Mouse (Mus musculus) CH12.LX (cell line): ENCODE results near the gene Zfp791. TPM values are rescaled to one million over a fixed set of nuclear protein-coding genes. Genes with fewer than 3 reads are reported as not detected.

Source experiments
- polyA plus RNA-seq: library from polyadenylated mRNA; unstranded; fragments of >175 nt; gene quantifications from 2 replicates; pipeline ENCODE4 v1.2.1, GENCODE M21; 2012; ENCODE audit warnings: low read depth; ENCODE audit not compliant: insufficient read length
- total RNA-seq, 2 experiments: library from RNA; depleted of rRNA; stranded (reverse); fragments of 300-350 nt in 1 of 2; fragments of >200 nt in 1 of 2; gene quantifications; 2 replicates each; pipeline ENCODE4 v1.2.3; 2012 to 2014

Gene Zfp791
- total and polyA plus RNA-seq, 3 experiments = 0.81 to 1.1 (median 0.98) TPM

Other genes with a start within 250 kb of the Zfp791 start
Only the 20 nearest of the 24 such genes appear.
- 0.17 and 0.21 TPM in 2 replicates for gene Rtbdn, start 176.1 kb downstream of the Zfp791 start, total RNA-seq (2012; rRNA removed)
- gene Rtbdn, start 176.1 kb downstream of the Zfp791 start, total RNA-seq (2014; rRNA removed) = not detected in 2 replicates
- gene Rtbdn, start 176.1 kb downstream of the Zfp791 start, polyA plus RNA-seq = 0.93 and 1.8 TPM in 2 replicates
- 1.8 and 3.1 TPM in 2 replicates for gene Gm49661, start 153.7 kb downstream of the Zfp791 start, total RNA-seq (2012; rRNA removed)
- gene Gm49661, start 153.7 kb downstream of the Zfp791 start, total RNA-seq (2014; rRNA removed) = not detected in 2 replicates
- gene Gm49661, start 153.7 kb downstream of the Zfp791 start, polyA plus RNA-seq = not detected in 2 replicates
- gene Prdx2, start 153.5 kb downstream of the Zfp791 start, total RNA-seq (2012; rRNA removed) = 218 and 231 TPM in 2 replicates
- 231 and 232 TPM in 2 replicates for gene Prdx2, start 153.5 kb downstream of the Zfp791 start, total RNA-seq (2014; rRNA removed)
- gene Prdx2, start 153.5 kb downstream of the Zfp791 start, polyA plus RNA-seq = 158 and 159 TPM in 2 replicates
- gene Rnaseh2a, start 153.3 kb downstream of the Zfp791 start, total RNA-seq (2012; rRNA removed) = 104 and 115 TPM in 2 replicates
- 71.6 and 76.2 TPM in 2 replicates for gene Rnaseh2a, start 153.3 kb downstream of the Zfp791 start, total RNA-seq (2014; rRNA removed)
- gene Rnaseh2a, start 153.3 kb downstream of the Zfp791 start, polyA plus RNA-seq = 83.1 and 88.1 TPM in 2 replicates
- gene Junb, start 144.4 kb downstream of the Zfp791 start, total RNA-seq (2012; rRNA removed) = 226 and 342 TPM in 2 replicates
- 175 and 217 TPM in 2 replicates for gene Junb, start 144.4 kb downstream of the Zfp791 start, total RNA-seq (2014; rRNA removed)
- gene Junb, start 144.4 kb downstream of the Zfp791 start, polyA plus RNA-seq = 63.4 and 66.4 TPM in 2 replicates
- gene Hook2, start 132.5 kb downstream of the Zfp791 start, total RNA-seq (2012; rRNA removed) = 17.6 and 24.7 TPM in 2 replicates
- gene Hook2, start 132.5 kb downstream of the Zfp791 start, total RNA-seq (2014; rRNA removed) = 7.1 TPM in 2 replicates
- gene Hook2, start 132.5 kb downstream of the Zfp791 start, polyA plus RNA-seq = 9.8 and 11.7 TPM in 2 replicates
- 0.21 TPM in 1 of 2 replicates, not detected in the other for gene Best2, start 108.6 kb downstream of the Zfp791 start, total RNA-seq (2012; rRNA removed)
- not detected in 2 replicates for gene Best2, start 108.6 kb downstream of the Zfp791 start, total RNA-seq (2014; rRNA removed)
- gene Best2, start 108.6 kb downstream of the Zfp791 start, polyA plus RNA-seq = 0.23 TPM in 1 of 2 replicates, not detected in the other
- gene Asna1, start 97.8 kb downstream of the Zfp791 start, total RNA-seq (2012; rRNA removed) = 109 and 125 TPM in 2 replicates
- gene Asna1, start 97.8 kb downstream of the Zfp791 start, total RNA-seq (2014; rRNA removed) = 108 and 119 TPM in 2 replicates
- gene Asna1, start 97.8 kb downstream of the Zfp791 start, polyA plus RNA-seq = 127 and 132 TPM in 2 replicates
- 151 and 202 TPM in 2 replicates for gene Trir, start 96.3 kb downstream of the Zfp791 start, total RNA-seq (2012; rRNA removed)
- gene Trir, start 96.3 kb downstream of the Zfp791 start, total RNA-seq (2014; rRNA removed) = 190 and 209 TPM in 2 replicates
- 185 and 244 TPM in 2 replicates for gene Trir, start 96.3 kb downstream of the Zfp791 start, polyA plus RNA-seq
- gene Tnpo2, start 86.2 kb downstream of the Zfp791 start, total RNA-seq (2012; rRNA removed) = 48.0 and 50.4 TPM in 2 replicates
- gene Tnpo2, start 86.2 kb downstream of the Zfp791 start, total RNA-seq (2014; rRNA removed) = 36.3 and 41.2 TPM in 2 replicates
- gene Tnpo2, start 86.2 kb downstream of the Zfp791 start, polyA plus RNA-seq = 45.1 and 57.0 TPM in 2 replicates
- gene Fbxw9, start 63.0 kb downstream of the Zfp791 start, total RNA-seq (2012; rRNA removed) = 14.1 and 21.9 TPM in 2 replicates
- 6.4 and 7.3 TPM in 2 replicates for gene Fbxw9, start 63.0 kb downstream of the Zfp791 start, total RNA-seq (2014; rRNA removed)
- 10.4 and 11.7 TPM in 2 replicates for gene Fbxw9, start 63.0 kb downstream of the Zfp791 start, polyA plus RNA-seq
- not detected in 2 replicates for gene Gm5741, start 55.1 kb downstream of the Zfp791 start, total RNA-seq (2012; rRNA removed)
- not detected in 2 replicates for gene Gm5741, start 55.1 kb downstream of the Zfp791 start, total RNA-seq (2014; rRNA removed)
- gene Gm5741, start 55.1 kb downstream of the Zfp791 start, polyA plus RNA-seq = 1.0 TPM in 1 of 2 replicates, not detected in the other
- gene Dhps, start 51.3 kb downstream of the Zfp791 start, total RNA-seq (2012; rRNA removed) = 44.7 and 66.4 TPM in 2 replicates
- gene Dhps, start 51.3 kb downstream of the Zfp791 start, total RNA-seq (2014; rRNA removed) = 60.1 and 64.6 TPM in 2 replicates
- 77.3 and 88.5 TPM in 2 replicates for gene Dhps, start 51.3 kb downstream of the Zfp791 start, polyA plus RNA-seq
- 34.3 and 40.9 TPM in 2 replicates for gene Wdr83os, start 42.4 kb downstream of the Zfp791 start, total RNA-seq (2012; rRNA removed)
- 38.5 and 43.5 TPM in 2 replicates for gene Wdr83os, start 42.4 kb downstream of the Zfp791 start, total RNA-seq (2014; rRNA removed)
- 98.3 and 103 TPM in 2 replicates for gene Wdr83os, start 42.4 kb downstream of the Zfp791 start, polyA plus RNA-seq
- gene Wdr83, start 41.8 kb downstream of the Zfp791 start, total RNA-seq (2012; rRNA removed) = 24.6 and 25.8 TPM in 2 replicates
- gene Wdr83, start 41.8 kb downstream of the Zfp791 start, total RNA-seq (2014; rRNA removed) = 4.8 and 5.5 TPM in 2 replicates
- 34.4 and 35.6 TPM in 2 replicates for gene Wdr83, start 41.8 kb downstream of the Zfp791 start, polyA plus RNA-seq
- gene Man2b1, start 39.8 kb downstream of the Zfp791 start, total RNA-seq (2012; rRNA removed) = 45.6 and 47.9 TPM in 2 replicates
- 29.1 and 29.7 TPM in 2 replicates for gene Man2b1, start 39.8 kb downstream of the Zfp791 start, total RNA-seq (2014; rRNA removed)
- gene Man2b1, start 39.8 kb downstream of the Zfp791 start, polyA plus RNA-seq = 36.8 and 40.7 TPM in 2 replicates
- not detected in 2 replicates for gene Cks1brt, start 28.8 kb upstream of the Zfp791 start, total RNA-seq (2012; rRNA removed)
- gene Cks1brt, start 28.8 kb upstream of the Zfp791 start, total RNA-seq (2014; rRNA removed) = not detected in 2 replicates
- not detected in 2 replicates for gene Cks1brt, start 28.8 kb upstream of the Zfp791 start, polyA plus RNA-seq
- gene Olfr371, start 102.9 kb upstream of the Zfp791 start, total RNA-seq (2012; rRNA removed) = not detected in 2 replicates
- gene Olfr371, start 102.9 kb upstream of the Zfp791 start, total RNA-seq (2014; rRNA removed) = not detected in 2 replicates
- not detected in 2 replicates for gene Olfr371, start 102.9 kb upstream of the Zfp791 start, polyA plus RNA-seq
- 97.2 and 121 TPM in 2 replicates for gene Orc6, start 176.5 kb upstream of the Zfp791 start, total RNA-seq (2012; rRNA removed)
- 238 and 242 TPM in 2 replicates for gene Orc6, start 176.5 kb upstream of the Zfp791 start, total RNA-seq (2014; rRNA removed)
- 134 and 140 TPM in 2 replicates for gene Orc6, start 176.5 kb upstream of the Zfp791 start, polyA plus RNA-seq
- 79.8 and 85.9 TPM in 2 replicates for gene Vps35, start 176.7 kb upstream of the Zfp791 start, total RNA-seq (2012; rRNA removed)
- gene Vps35, start 176.7 kb upstream of the Zfp791 start, total RNA-seq (2014; rRNA removed) = 163 and 197 TPM in 2 replicates
- 92.5 and 99.2 TPM in 2 replicates for gene Vps35, start 176.7 kb upstream of the Zfp791 start, polyA plus RNA-seq